Mouse (Mus musculus): ENCODE results near the gene Abhd16a. TPM values are rescaled to one million over a fixed set of nuclear protein-coding genes. Genes with fewer than 3 reads are reported as not detected.

Gene Abhd16a
- polyA plus RNA-seq, 1 experiment from 2014 or later: 77.3 TPM

- in situ Hi-C loops (cut with MboI; ENCODE audit: low pct_unique_long_range_greater_than_20kb): loop anchor here (5.0 kb wide), 1 partner anchor 38 kb away; no protein-coding TSS in a partner anchor
- ATAC-seq (no peak), DNase-seq (ENCODE audit: low read depth, low spot score) (no peak)
- TF ChIP-seq CTCF (IDR thresholded peaks at IDR 0.05): no peak
- CTCF ChIA-PET: interaction anchor here (0.8 to 1.4 kb wide), 5 partner anchors 9 to 40 kb away, joined by 3 to 5 read pairs (median 3); partner anchors contain the start of gene Ly6g6f
- POLR2A ChIA-PET: interaction anchor here (0.7 to 1.6 kb wide), 6 partner anchors 8 to 109 kb away, joined by 3 to 9 read pairs (median 3); no protein-coding TSS in a partner anchor
- no peaks in the 10 kb centered on the region for H3K27me3 ChIP-seq
These were observed 29.0 kb upstream of the Abhd16a start for GRCm38 (mm10) chr17:35060071-35060470.

- DNase-seq (ENCODE audit: low read depth, low spot score) (no peak), ATAC-seq (no peak)
- ChIA-PET POLR2A (interaction anchor here (0.6 to 1.3 kb wide), 2 partner anchors 9 to 25 kb away, joined by 3 read pairs; no protein-coding TSS in a partner anchor), CTCF (interaction anchor here (1.2 kb wide), 1 partner anchor 40 kb away, joined by 3 read pairs; no protein-coding TSS in a partner anchor)
- in situ Hi-C loops (cut with MboI; ENCODE audit: low pct_unique_long_range_greater_than_20kb): loop anchor here (5.0 kb wide), 1 partner anchor 39 kb away; no protein-coding TSS in a partner anchor
- no peaks in the 10 kb centered on the region for H3K27me3 ChIP-seq
- TF ChIP-seq CTCF (IDR thresholded peaks at IDR 0.05): no peak
These were observed 28.2 kb upstream of the Abhd16a start for GRCm38 (mm10) chr17:35060737-35061297.

GRCm38 (mm10) chr17:35061299-35061698 is 27.8 kb upstream of the Abhd16a start:
- in situ Hi-C loops (cut with MboI; ENCODE audit: low pct_unique_long_range_greater_than_20kb): loop anchor here (5.0 kb wide), 1 partner anchor 39 kb away; no protein-coding TSS in a partner anchor
- no peak for TF ChIP-seq CTCF (IDR thresholded peaks at IDR 0.05)
- no peaks in the 10 kb centered on the region for H3K27me3 ChIP-seq
- no peak for DNase-seq (ENCODE audit: low read depth, low spot score)
- ChIA-PET POLR2A (interaction anchor here (0.6 to 1.3 kb wide), 2 partner anchors 10 to 25 kb away, joined by 3 read pairs; no protein-coding TSS in a partner anchor), CTCF (interaction anchor here (1.2 kb wide), 1 partner anchor 41 kb away, joined by 3 read pairs; no protein-coding TSS in a partner anchor)
- ATAC-seq: no peak

GRCm38 (mm10) chr17:35063466-35063865 is 25.6 kb upstream of the Abhd16a start:
- H3K27me3 ChIP-seq: no peaks in the 10 kb centered on the region
- no peak for TF ChIP-seq CTCF (IDR thresholded peaks at IDR 0.05)
- DNase-seq (ENCODE audit: low read depth, low spot score): no peak
- ATAC-seq: no peak
- in situ Hi-C loops (cut with MboI; ENCODE audit: low pct_unique_long_range_greater_than_20kb): loop anchor here (5.0 kb wide), 1 partner anchor 41 kb away; no protein-coding TSS in a partner anchor
- ChIA-PET POLR2A (interaction anchor here (0.6 to 1.3 kb wide), 3 partner anchors 15 to 45 kb away, joined by 3 to 7 read pairs (median 5); no protein-coding TSS in a partner anchor), CTCF (interaction anchor here (1.5 kb wide), 1 partner anchor 43 kb away, joined by 3 read pairs; no protein-coding TSS in a partner anchor)

- DNase-seq (ENCODE audit: low read depth, low spot score) (no peak), ATAC-seq (no peak)
- in situ Hi-C loops (cut with MboI; ENCODE audit: low pct_unique_long_range_greater_than_20kb): loop anchor here (5.0 kb wide), 1 partner anchor 42 kb away; no protein-coding TSS in a partner anchor
- no peak for TF ChIP-seq CTCF (IDR thresholded peaks at IDR 0.05)
- H3K27me3 ChIP-seq: no peaks in the 10 kb centered on the region
- POLR2A ChIA-PET: interaction anchor here (1.1 kb wide), 1 partner anchor 16 kb away, joined by 5 read pairs; no protein-coding TSS in a partner anchor
- CTCF ChIA-PET: interaction anchor here (1.4 to 1.5 kb wide), 2 partner anchors 12 to 42 kb away, joined by 3 to 4 read pairs; partner anchors contain the start of gene Ly6g6e
These were observed 24.6 kb upstream of the Abhd16a start for GRCm38 (mm10) chr17:35064378-35064877.

- DNase-seq (ENCODE audit: low read depth, low spot score) (no peak), ATAC-seq (no peak)
- TF ChIP-seq CTCF (IDR thresholded peaks at IDR 0.05): no peak
- POLR2A ChIA-PET: no interaction called here
- CTCF ChIA-PET: interaction anchor here (1.4 kb wide), 1 partner anchor 11 kb away, joined by 4 read pairs; the partner anchor contains the start of gene Ly6g6e
- no peaks in the 10 kb centered on the region for H3K27me3 ChIP-seq
- in situ Hi-C loops (cut with MboI; ENCODE audit: low pct_unique_long_range_greater_than_20kb): loop anchor here (5.0 kb wide), 1 partner anchor 43 kb away; no protein-coding TSS in a partner anchor
These were observed 23.8 kb upstream of the Abhd16a start, which contains the start of gene Ly6g6c for GRCm38 (mm10) chr17:35064951-35065947. Gene Ly6g6c (plus strand): TSS chr17:35065388.

- no peaks in the 10 kb centered on the region for H3K27me3 ChIP-seq
- no peak for ATAC-seq
- CTCF ChIA-PET: no interaction called here
- no peak for TF ChIP-seq CTCF (IDR thresholded peaks at IDR 0.05)
- no peak for DNase-seq (ENCODE audit: low read depth, low spot score)
- in situ Hi-C loops (cut with MboI; ENCODE audit: low pct_unique_long_range_greater_than_20kb): no loop called here
- POLR2A ChIA-PET: interaction anchor here (0.6 kb wide), 1 partner anchor 23 kb away, joined by 3 read pairs; the partner anchor contains the start of gene Abhd16a
These were observed 23.0 kb upstream of the Abhd16a start, which contains the start of gene Mpig6b for GRCm38 (mm10) chr17:35066084-35066483. Gene Mpig6b (minus strand): TSS chr17:35066184.

GRCm38 (mm10) chr17:35068213-35068914 is 20.7 kb upstream of the Abhd16a start:
- no peak for ATAC-seq
- ChIA-PET CTCF (no interaction called here), POLR2A (no interaction called here)
- no peaks in the 10 kb centered on the region for H3K27me3 ChIP-seq
- in situ Hi-C loops (cut with MboI; ENCODE audit: low pct_unique_long_range_greater_than_20kb): no loop called here
- no peak for DNase-seq (ENCODE audit: low read depth, low spot score)
- TF ChIP-seq CTCF (IDR thresholded peaks at IDR 0.05): no peak

- TF ChIP-seq CTCF (IDR thresholded peaks at IDR 0.05): no peak
- no peak for ATAC-seq
- H3K27me3 ChIP-seq: no peaks in the 10 kb centered on the region
- POLR2A ChIA-PET: interaction anchor here (0.7 to 1.7 kb wide), 2 partner anchors 19 to 103 kb away, joined by 4 read pairs; no protein-coding TSS in a partner anchor
- no peak for DNase-seq (ENCODE audit: low read depth, low spot score)
- in situ Hi-C loops (cut with MboI; ENCODE audit: low pct_unique_long_range_greater_than_20kb): no loop called here
- CTCF ChIA-PET: no interaction called here
These were observed 18.4 kb upstream of the Abhd16a start for GRCm38 (mm10) chr17:35070556-35071229.

Measured in Patski (cell line).